Mouse (Mus musculus) heart, embryonic 12.5 days (tissue): Measurements from ENCODE around the gene Adm2. TPM values are rescaled to one million over a fixed set of nuclear protein-coding genes. Genes with fewer than 3 reads are reported as not detected.

Experiments used
- ATAC-seq: fragments of 200-750 bp; cut with Nextera tagmentation; 2 replicates; pipeline ENCODE4 v1.8.0; 2017; ENCODE audit warnings: moderate TSS enrichment, moderate library complexity; ENCODE audit not compliant: insufficient number of reproducible peaks, low FRiP score
- H3K27ac ChIP-seq: fragments of 300-500 bp; sonication (generic); 2 replicates; pipeline ENCODE4 v1.5.1; 2016; ENCODE audit warnings: mild to moderate bottlenecking, moderate library complexity; ENCODE audit not compliant: poor library complexity, severe bottlenecking
- H3K27me3 ChIP-seq: fragments of 300-500 bp; sonication (generic); replicated peaks from 2 replicates; pipeline ENCODE4 v1.6.1; 2016; ENCODE audit warnings: mild to moderate bottlenecking, moderate library complexity
- H3K36me3 ChIP-seq: fragments of 300-500 bp; sonication (generic); 2 replicates; pipeline ENCODE4 v1.6.1; 2016; ENCODE audit warnings: mild to moderate bottlenecking, moderate library complexity
- H3K4me1 ChIP-seq: fragments of 300-500 bp; sonication (generic); replicated peaks from 2 replicates; pipeline ENCODE4 v1.6.1; 2016; ENCODE audit warnings: mild to moderate bottlenecking
- H3K4me2 ChIP-seq: fragments of 300-500 bp; sonication (generic); 2 replicates; pipeline ENCODE4 v1.6.1; 2016; ENCODE audit warnings: mild to moderate bottlenecking, moderate library complexity
- H3K4me3 ChIP-seq: fragments of 300-500 bp; sonication (generic); 2 replicates; pipeline ENCODE4 v1.5.1; 2016; ENCODE audit warnings: mild to moderate bottlenecking
- H3K9ac ChIP-seq: fragments of 300-500 bp; sonication (generic); 2 replicates; pipeline ENCODE4 v1.6.1; 2016; ENCODE audit warnings: mild to moderate bottlenecking, moderate library complexity
- H3K9me3 ChIP-seq: fragments of 300-500 bp; sonication (generic); replicated peaks from 2 replicates; pipeline ENCODE4 v1.6.1; 2016; ENCODE audit warnings: mild to moderate bottlenecking, moderate library complexity
- WGBS: fragments of 180-500 bp; shearing (Covaris S2); methylation state at CpG from one replicate; pipeline ENCODE4 v1.1.7; 2016; 5-methylcytosine and 5-hydroxymethylcytosine counted together
- polyA plus RNA-seq: library from polyadenylated mRNA; unstranded; fragments of >200 nt; fragmentation: Nextera tagmentation; extraction: Ambion mirVana; gene quantifications from 2 replicates; pipeline ENCODE4 v1.2.1, GENCODE M21; 2016

Adm2 gene
- polyA plus RNA-seq, 1 experiment from 2014 or later: 1.0 TPM

DNA sequence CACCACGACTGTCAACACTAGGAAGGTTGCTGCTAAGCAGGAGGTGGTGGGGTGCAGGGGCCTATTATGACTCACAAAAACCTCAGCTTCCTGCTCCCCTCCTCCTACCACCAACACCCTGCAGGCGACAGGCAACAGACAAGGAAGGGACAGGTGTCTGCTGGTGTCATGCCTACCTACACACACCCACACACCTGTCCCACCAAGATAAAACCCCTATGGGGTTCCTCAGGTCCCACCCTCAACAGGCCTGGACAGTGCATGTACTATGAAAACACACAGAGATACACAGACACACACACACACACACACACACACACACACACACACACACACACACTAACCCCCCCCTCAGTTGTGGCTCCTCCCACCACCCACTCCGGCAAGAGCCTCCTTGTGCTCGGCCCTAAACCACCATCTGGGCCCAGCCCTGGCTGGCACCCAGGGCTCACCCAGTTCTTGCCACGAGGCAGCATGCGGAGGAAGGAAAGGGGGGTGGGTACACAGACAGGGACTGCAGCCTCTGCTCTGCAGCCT lies 12.5 kb upstream of the Adm2 start:
- no peak overlapping the region for H3K9ac ChIP-seq
- no peak overlapping the region for H3K4me3 ChIP-seq
- H3K27me3 ChIP-seq: no peaks in the 10 kb centered on the region
- peaks cover 25% of the 10 kb centered on the region for H3K36me3 ChIP-seq
- no peaks in the 10 kb centered on the region for H3K9me3 ChIP-seq
- no peak overlapping the region for H3K27ac ChIP-seq
- H3K4me1 ChIP-seq: peaks cover 60% of the 10 kb centered on the region
- 54% methylated on average over 6 of the region's 6 CpGs for WGBS
- H3K4me2 ChIP-seq: no peak overlapping the region
- ATAC-seq: no peak

DNA sequence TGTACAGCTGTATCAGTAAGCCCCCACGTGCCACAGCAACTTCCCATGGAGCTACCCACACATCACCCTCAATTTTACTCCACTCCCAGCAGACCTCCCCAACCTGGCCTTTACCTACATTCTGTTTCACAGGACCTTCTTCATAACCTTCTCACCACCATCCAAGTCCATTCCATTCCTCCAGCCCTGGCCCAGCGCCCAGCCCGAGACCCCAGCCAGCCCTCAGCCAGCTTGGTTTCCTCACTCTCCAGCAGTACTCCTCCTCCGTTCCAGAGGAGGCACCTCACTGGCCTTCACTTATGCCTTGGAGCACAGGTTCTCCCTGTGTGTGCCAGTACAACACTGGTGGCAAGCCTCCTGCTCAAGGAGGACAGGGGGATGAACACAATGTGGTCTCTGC lies 9.2 kb upstream of the Adm2 start:
- Histone ChIP-seq H3K27ac (no peak overlapping the region), H3K27me3 (no peaks in the 10 kb centered on the region), H3K36me3 (no peaks in the 10 kb centered on the region), H3K4me2 (peak overlapping the region; percentile 96; the same call in 1 of the 2 replicates), H3K4me1 (peaks cover 61% of the 10 kb centered on the region), H3K4me3 (peak overlapping the region; percentile 95; the same call in 1 of the 2 replicates), H3K9ac (0 out of 2 replicates have a peak overlapping the region, but pooled peaks have one; percentile 93), H3K9me3 (no peaks in the 10 kb centered on the region)
- WGBS: 78% methylated on average over 4 of the region's 4 CpGs
- ATAC-seq: no peak

DNA sequence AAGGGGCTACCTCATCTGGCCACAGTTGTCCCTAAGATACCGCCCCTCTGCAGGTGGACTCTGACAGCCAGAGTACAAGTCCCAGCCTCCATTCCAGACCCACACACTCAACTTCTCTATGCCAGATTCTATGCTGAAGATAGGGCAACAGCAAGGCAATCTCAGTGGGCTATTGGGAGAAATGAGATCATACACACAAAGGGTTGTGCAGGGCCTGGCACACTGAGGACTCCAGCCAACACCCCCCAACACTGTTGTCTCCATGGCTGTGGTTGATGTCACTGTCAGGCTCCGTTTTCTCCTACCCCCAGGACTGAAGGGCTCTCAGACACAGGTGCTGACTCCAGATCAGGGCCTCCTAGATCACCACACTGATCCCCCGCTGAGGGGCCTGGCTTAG lies 8.4 kb upstream of the Adm2 start:
- ATAC-seq: no peak; the same call in 1 of the 2 replicates
- no peak overlapping the region for H3K27ac ChIP-seq
- H3K4me1 ChIP-seq: peaks cover 54% of the 10 kb centered on the region
- peak overlapping the region; percentile 95 for H3K4me3 ChIP-seq
- H3K4me2 ChIP-seq: peak overlapping the region; percentile 96
- H3K27me3 ChIP-seq: no peaks in the 10 kb centered on the region
- peak overlapping the region; percentile 93 for H3K9ac ChIP-seq
- WGBS: 26% methylated on average over 3 of the region's 3 CpGs
- no peaks in the 10 kb centered on the region for H3K9me3 ChIP-seq
- no peaks in the 10 kb centered on the region for H3K36me3 ChIP-seq

DNA sequence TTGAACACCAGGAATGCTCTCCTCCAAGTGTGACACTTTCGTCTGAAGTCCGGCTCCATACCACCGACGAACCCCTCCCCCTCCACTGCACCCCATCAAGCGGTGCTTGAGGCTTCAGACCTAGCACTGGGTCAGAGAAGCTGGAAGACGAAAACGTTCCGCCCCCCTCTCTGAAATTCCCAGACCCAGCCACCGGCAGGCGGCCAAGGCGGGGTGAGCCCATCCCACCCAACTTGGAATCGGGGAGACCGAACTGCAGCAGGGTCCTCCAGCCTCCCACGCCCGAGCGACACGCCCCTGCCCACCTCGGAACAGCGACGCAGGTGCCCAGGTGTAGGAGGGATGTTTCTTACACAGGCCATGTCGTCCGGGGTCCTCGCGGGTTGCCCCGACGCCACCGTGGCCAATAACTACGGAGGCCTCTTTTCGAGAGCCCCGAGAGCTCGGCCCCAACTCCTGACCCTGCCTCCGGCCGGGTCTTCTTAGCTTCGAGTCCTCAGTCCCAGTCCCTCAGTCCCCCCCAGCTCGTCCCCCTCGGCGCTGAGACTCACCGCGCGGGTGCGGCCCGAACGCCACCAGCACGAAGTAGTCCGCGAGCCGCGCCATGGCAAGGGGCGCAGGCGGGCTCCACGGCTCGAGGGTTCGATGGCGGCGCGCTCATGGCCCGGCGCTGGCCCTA lies 7.9 kb upstream of the Adm2 start:
- Histone ChIP-seq H3K27me3 (no peaks in the 10 kb centered on the region), H3K9ac (peak overlapping the region; percentile 93), H3K27ac (peak overlapping the region; percentile 41; the same call in 1 of the 2 replicates), H3K9me3 (no peaks in the 10 kb centered on the region), H3K36me3 (no peaks in the 10 kb centered on the region), H3K4me2 (peak overlapping the region; percentile 96), H3K4me3 (peak overlapping the region; percentile 95), H3K4me1 (peaks cover 50% of the 10 kb centered on the region)
- ATAC-seq: peak; percentile 18; the same call in 1 of the 2 replicates
- WGBS: under 1% methylated on average over 58 of the region's 58 CpGs

DNA sequence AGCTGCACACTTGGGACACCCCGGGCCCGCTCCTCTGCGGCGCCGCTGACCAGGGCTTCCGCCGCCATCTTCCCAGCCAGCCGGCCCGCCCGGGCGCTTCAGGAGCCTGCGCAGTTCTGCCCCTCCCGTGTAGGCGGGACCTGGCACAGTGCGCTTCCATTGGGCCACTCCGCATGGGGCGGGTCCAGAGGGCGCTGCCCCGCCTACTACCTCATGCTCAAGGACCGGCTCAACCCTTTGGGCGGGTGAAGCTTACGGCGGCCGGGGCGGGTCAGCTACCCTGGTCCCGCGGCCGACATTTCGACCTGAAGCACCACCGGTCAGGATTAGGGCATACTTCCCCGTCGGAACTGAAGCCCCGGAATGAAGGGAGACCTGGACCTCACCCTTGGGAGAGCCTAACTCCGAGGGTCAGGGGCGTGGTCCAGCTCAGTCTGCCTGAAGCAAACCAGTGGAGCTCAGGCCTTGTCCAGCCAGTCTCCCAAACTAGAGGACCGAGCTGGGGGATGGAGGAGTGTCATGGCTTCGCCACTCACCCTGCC lies 7.3 kb upstream of the Adm2 start, which contains the start of gene Sbf1:
Gene Sbf1 (minus strand): TSS at position 122 of the 542 bp plus-strand sequence.
- H3K27ac ChIP-seq: peak within 1 kb of the TSS; percentile 77
- no peaks in the 10 kb centered on the region for H3K27me3 ChIP-seq

DNA sequence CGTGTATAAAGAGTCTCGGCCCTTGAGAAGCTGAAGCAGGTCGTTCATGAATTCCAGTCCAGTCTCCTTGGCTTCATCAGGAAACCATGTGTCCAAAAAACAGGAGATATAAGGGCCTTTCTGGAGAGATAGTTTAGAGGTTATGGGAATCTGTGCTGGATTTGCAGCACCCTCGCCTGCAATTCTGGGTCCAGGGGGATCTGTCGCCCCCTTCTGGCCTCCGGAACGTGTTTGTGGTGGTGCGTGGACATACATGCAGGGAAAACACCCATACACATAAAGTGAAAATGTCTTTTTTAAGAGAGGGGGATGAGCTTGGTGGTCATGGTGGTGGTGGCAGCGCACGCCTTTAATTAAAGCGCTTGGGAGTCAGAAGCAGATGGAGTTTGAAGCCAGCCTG lies 6.4 kb upstream of the Adm2 start:
- Histone ChIP-seq H3K27ac (no peak overlapping the region), H3K9me3 (no peaks in the 10 kb centered on the region), H3K36me3 (no peaks in the 10 kb centered on the region), H3K4me1 (peaks cover 35% of the 10 kb centered on the region), H3K4me3 (no peak overlapping the region), H3K9ac (no peak overlapping the region), H3K27me3 (0 out of 2 replicates have a peak, but pooled peaks cover 5% of the 10 kb centered on the region), H3K4me2 (peak overlapping the region; percentile 96; the same call in 1 of the 2 replicates)
- ATAC-seq: no peak
- WGBS: 67% methylated on average over 11 of the region's 11 CpGs

More for the DNA sequence above, 7.3 kb upstream of the Adm2 start, which contains the start of gene Sbf1:
- no peaks in the 10 kb centered on the region for H3K9me3 ChIP-seq
- H3K4me2 ChIP-seq: peak within 1 kb of the TSS; percentile 96
- peaks cover 44% of the 10 kb centered on the region for H3K4me1 ChIP-seq
- WGBS: 1% methylated on average over 37 of the region's 37 CpGs
- H3K9ac ChIP-seq: peak within 1 kb of the TSS; percentile 93
- peak within 1 kb of the TSS; percentile 95 for H3K4me3 ChIP-seq
- peak; percentile 100 for ATAC-seq
- H3K36me3 ChIP-seq: no peaks in the 10 kb centered on the region

DNA sequence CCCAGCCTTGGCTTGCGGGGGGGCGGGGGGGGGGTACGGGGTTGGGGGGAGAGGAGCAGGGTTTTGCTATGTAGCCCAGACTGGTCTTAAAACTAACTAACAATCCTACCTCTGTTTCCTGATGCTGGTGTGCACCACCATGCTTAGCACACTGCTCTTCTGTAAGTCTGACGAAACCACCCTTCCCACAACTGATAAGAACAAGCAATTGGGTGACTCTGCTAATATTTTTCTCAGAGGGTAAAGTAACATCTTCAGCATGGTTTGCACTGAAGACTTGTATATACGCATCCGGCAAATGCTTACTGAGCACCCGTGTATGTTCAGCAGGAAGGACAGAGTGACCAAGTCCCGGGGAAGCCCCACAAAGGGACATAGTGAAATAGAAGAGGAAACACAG lies 1.3 kb upstream of the Adm2 start:
- H3K4me1 ChIP-seq: peaks cover 7% of the 10 kb centered on the region; the same call in 1 of the 2 replicates
- WGBS: 66% methylated on average over 8 of the region's 8 CpGs
- H3K9me3 ChIP-seq: no peaks in the 10 kb centered on the region

DNA sequence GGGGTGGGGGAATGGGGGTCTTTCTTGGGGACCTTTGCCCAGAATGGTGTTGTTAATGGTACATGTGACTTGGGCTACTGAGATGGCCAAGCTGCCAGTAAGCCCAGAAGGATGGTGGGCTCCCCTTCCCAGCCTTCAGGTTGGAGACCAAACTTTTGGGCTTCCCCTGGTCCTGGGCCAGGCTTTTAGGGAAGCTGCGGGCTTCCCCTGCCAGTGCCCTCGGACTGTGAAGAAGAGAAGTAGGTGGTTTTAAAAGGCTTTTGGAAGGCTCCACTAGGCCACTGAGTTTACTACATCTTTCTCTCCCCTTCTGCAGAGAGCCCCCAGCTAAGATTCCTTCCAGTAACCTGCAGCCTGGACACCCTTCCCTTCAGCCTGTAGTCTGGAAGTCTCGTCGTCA lies 1.1 kb downstream of the Adm2 start:
- ATAC-seq: no peak
- Histone ChIP-seq H3K36me3 (no peaks in the 10 kb centered on the region), H3K4me2 (no peak overlapping the region), H3K27me3 (peaks cover 40% of the 10 kb centered on the region), H3K27ac (no peak overlapping the region), H3K4me3 (no peak overlapping the region), H3K4me1 (peaks cover 7% of the 10 kb centered on the region; the same call in 1 of the 2 replicates), H3K9me3 (no peaks in the 10 kb centered on the region), H3K9ac (no peak overlapping the region)
- WGBS: 72% methylated on average over 4 of the region's 4 CpGs

More for the DNA sequence above, 1.3 kb upstream of the Adm2 start:
- Histone ChIP-seq H3K9ac (no peak overlapping the region), H3K27me3 (peaks cover 34% of the 10 kb centered on the region), H3K4me3 (no peak overlapping the region), H3K36me3 (no peaks in the 10 kb centered on the region), H3K27ac (no peak overlapping the region), H3K4me2 (no peak overlapping the region)
- no peak for ATAC-seq

DNA sequence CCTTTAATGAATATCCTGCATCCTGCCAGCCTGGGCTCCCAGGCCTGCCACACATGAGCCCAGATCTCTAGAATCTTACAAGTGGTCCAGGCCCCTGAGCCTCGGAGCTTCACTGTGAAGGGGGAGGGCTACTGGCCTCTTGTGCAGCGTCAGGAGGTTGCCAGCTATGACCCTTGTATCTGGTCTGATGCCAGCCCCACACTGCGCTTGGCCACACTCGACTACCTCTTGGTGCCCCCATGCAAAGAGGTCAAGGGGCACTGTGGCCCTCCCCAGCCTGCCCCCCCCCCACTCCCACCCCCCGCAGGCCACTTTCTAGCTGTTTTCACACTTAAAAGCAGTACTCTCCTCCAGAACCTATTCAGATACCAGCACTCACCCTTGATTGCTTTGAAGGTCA lies 3.9 kb downstream of the Adm2 start:
- H3K9me3 ChIP-seq: no peaks in the 10 kb centered on the region
- peaks cover 34% of the 10 kb centered on the region for H3K27me3 ChIP-seq
- H3K36me3 ChIP-seq: no peaks in the 10 kb centered on the region
- H3K4me3 ChIP-seq: no peak overlapping the region
- H3K27ac ChIP-seq: no peak overlapping the region
- H3K9ac ChIP-seq: no peak overlapping the region
- H3K4me2 ChIP-seq: no peak overlapping the region
- H3K4me1 ChIP-seq: peaks cover 7% of the 10 kb centered on the region; the same call in 1 of the 2 replicates
- WGBS: 57% methylated on average over 5 of the region's 5 CpGs
- ATAC-seq: no peak

DNA sequence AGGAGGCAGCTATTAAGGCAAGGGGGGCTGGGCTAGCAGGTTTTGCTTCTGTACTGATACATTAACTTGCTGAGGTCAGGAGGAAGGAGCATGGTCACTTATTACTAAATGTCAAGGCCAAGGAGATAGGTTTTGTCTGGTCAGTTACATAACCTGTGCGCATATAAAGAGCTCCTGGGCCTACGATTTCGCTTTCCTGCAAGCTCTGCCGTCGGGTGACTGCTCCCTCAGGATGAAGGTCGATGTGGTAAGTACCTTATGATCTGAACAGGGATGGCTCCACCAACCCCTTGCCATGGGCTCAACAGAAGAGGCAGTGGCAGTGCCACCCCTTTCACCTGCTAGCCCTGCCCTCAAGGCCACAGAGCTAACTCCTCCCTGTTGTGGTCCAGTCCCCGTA lies 11.8 kb downstream of the Adm2 start, which contains the start of gene Miox:
Gene Miox (plus strand): TSS at position 128 of the 400 bp plus-strand sequence.
- Histone ChIP-seq H3K27ac (no peak within 1 kb of the TSS), H3K9me3 (0 out of 2 replicates have a peak, but pooled peaks cover 3% of the 10 kb centered on the region), H3K4me3 (no peak within 1 kb of the TSS), H3K36me3 (no peaks in the 10 kb centered on the region), H3K4me2 (no peak within 1 kb of the TSS), H3K9ac (no peak within 1 kb of the TSS), H3K27me3 (no peaks in the 10 kb centered on the region), H3K4me1 (no peaks in the 10 kb centered on the region)
- no peak for ATAC-seq
- 86% methylated on average over 7 of the region's 7 CpGs for WGBS
